Mouse (Mus musculus) CH12.LX (cell line): ENCODE measurements around the gene G3bp2. TPM values are rescaled to one million over a fixed set of nuclear protein-coding genes. Genes with fewer than 3 reads are reported as not detected.

ENCODE experiments used
- DNase-seq: peaks from one replicate; pipeline ENCODE4 v3.0.0-alpha.2; 2013; ENCODE audit errors: extremely low read depth
- H3K27ac ChIP-seq: 2 replicates; pipeline ENCODE4 v1.5.1; 2012; ENCODE audit warnings: low read depth, mild to moderate bottlenecking, control low read depth, moderate library complexity; ENCODE audit not compliant: insufficient read depth
- H3K27me3 ChIP-seq: replicated peaks from 2 replicates; pipeline ENCODE3; 2012; ENCODE audit warnings: inconsistent platforms
- H3K36me3 ChIP-seq, 2 experiments: replicated peaks in 1 of 2; 2 replicates each; pipeline versions ENCODE3 to v1.6.1; 2012; ENCODE audit warnings: inconsistent platforms in 1 of 2, low read length in 1 of 2, mild to moderate bottlenecking in 1 of 2, mixed read lengths in 1 of 2, moderate library complexity in 1 of 2; ENCODE audit not compliant: control insufficient read depth in 1 of 2, insufficient read depth in 1 of 2
- H3K4me1 ChIP-seq, 2 experiments: 2 replicates each; pipeline ENCODE4 v1.6.1; 2012; ENCODE audit warnings: inconsistent platforms in 1 of 2, moderate library complexity in 1 of 2; ENCODE audit not compliant: insufficient read depth in 2 of 2, control insufficient read depth in 1 of 2
- H3K4me2 ChIP-seq: 2 replicates; pipeline ENCODE4 v1.6.1; 2012; ENCODE audit warnings: low read depth, mild to moderate bottlenecking, control low read depth; ENCODE audit not compliant: poor library complexity, insufficient read depth, severe bottlenecking
- H3K4me3 ChIP-seq, 3 experiments: fragments of 150-350 bp in 1 of 3; sonication (generic) in 1 of 3; replicated peaks in 1 of 3; 2 replicates each; pipeline versions ENCODE3 to v1.5.1; 2011 to 2012; ENCODE audit warnings: low read depth in 2 of 3, low read length in 2 of 3, mild to moderate bottlenecking in 2 of 3, moderate library complexity in 2 of 3, control low read depth in 1 of 3, improper control_type of control experiment in 1 of 3, inconsistent platforms in 1 of 3, mixed read lengths in 1 of 3; ENCODE audit not compliant: poor library complexity in 1 of 3
- H3K79me2 ChIP-seq: replicated peaks from 2 replicates; pipeline ENCODE4 v1.6.1; 2012; ENCODE audit warnings: mild to moderate bottlenecking, moderate library complexity; ENCODE audit not compliant: control insufficient read depth, poor library complexity, insufficient read depth, severe bottlenecking; ENCODE audit errors: extremely low read depth
- H3K9ac ChIP-seq: 2 replicates; pipeline ENCODE4 v1.6.1; 2012; ENCODE audit warnings: low read depth, mild to moderate bottlenecking, control low read depth, moderate library complexity; ENCODE audit not compliant: insufficient read depth
- H3K9me3 ChIP-seq: replicated peaks from 2 replicates; pipeline ENCODE3; 2012; ENCODE audit warnings: low read length, inconsistent platforms, mixed read lengths
- BHLHE40 ChIP-seq: IDR thresholded peaks from 2 replicates; pipeline ENCODE4 v1.6.1; 2011; ENCODE audit warnings: mild to moderate bottlenecking, low read depth, low read length, improper control_type of control experiment
- CHD1 ChIP-seq: IDR thresholded peaks from 2 replicates; pipeline ENCODE4 v1.6.1; 2012; ENCODE audit warnings: low read depth, low read length, improper control_type of control experiment, inconsistent platforms
- CHD2 ChIP-seq: IDR thresholded peaks from 2 replicates; pipeline ENCODE4 v1.6.1; 2011; ENCODE audit warnings: low read length, improper control_type of control experiment
- CTCF ChIP-seq, 2 experiments: IDR thresholded peaks in 1 of 2; conservative IDR thresholded peaks in 1 of 2; 2 replicates each; pipeline ENCODE4 v1.5.1; 2011 to 2012; ENCODE audit warnings: low read depth in 2 of 2, low read length in 2 of 2, improper control_type of control experiment in 1 of 2, inconsistent platforms in 1 of 2, mild to moderate bottlenecking in 1 of 2, moderate library complexity in 1 of 2
- E2F4 ChIP-seq: IDR thresholded peaks from 2 replicates; pipeline ENCODE4 v1.6.1; 2011; ENCODE audit warnings: low read depth, low read length, improper control_type of control experiment; ENCODE audit not compliant: insufficient replicate concordance
- ELF1 ChIP-seq: IDR thresholded peaks from 2 replicates; pipeline ENCODE4 v1.6.1; 2014; ENCODE audit warnings: low read depth, mild to moderate bottlenecking, inconsistent platforms, low read length, improper control_type of control experiment
- EP300 ChIP-seq: IDR thresholded peaks from 2 replicates; pipeline ENCODE4 v1.6.1; 2011; ENCODE audit warnings: low read length, improper control_type of control experiment
- ETS1 ChIP-seq: conservative IDR thresholded peaks from 2 replicates; pipeline ENCODE4 v1.6.1; 2012; ENCODE audit warnings: low read depth, mild to moderate bottlenecking, inconsistent platforms, low read length, improper control_type of control experiment, moderate library complexity
- GABPA ChIP-seq: IDR thresholded peaks from 2 replicates; pipeline ENCODE4 v1.6.1; 2012; ENCODE audit warnings: low read depth, low read length, improper control_type of control experiment, inconsistent platforms; ENCODE audit not compliant: insufficient replicate concordance
- HCFC1 ChIP-seq: IDR thresholded peaks from 2 replicates; pipeline ENCODE4 v1.6.1; 2012; ENCODE audit warnings: low read depth, mild to moderate bottlenecking, inconsistent platforms, low read length, improper control_type of control experiment
- IRF4 ChIP-seq: IDR thresholded peaks from 2 replicates; pipeline ENCODE4 v1.6.1; 2014; ENCODE audit warnings: low read depth, mild to moderate bottlenecking, inconsistent platforms, low read length, improper control_type of control experiment
- JUN ChIP-seq: IDR thresholded peaks from 2 replicates; pipeline ENCODE4 v1.6.1; 2011; ENCODE audit warnings: low read depth, mild to moderate bottlenecking, low read length, improper control_type of control experiment, moderate library complexity; ENCODE audit not compliant: insufficient read depth
- JUND ChIP-seq: conservative IDR thresholded peaks from 2 replicates; pipeline ENCODE4 v1.6.1; 2011; ENCODE audit warnings: low read depth, low read length, improper control_type of control experiment
- KAT2A ChIP-seq: IDR thresholded peaks from 2 replicates; pipeline ENCODE4 v1.6.1; 2012; ENCODE audit warnings: low read length, improper control_type of control experiment, inconsistent platforms; ENCODE audit not compliant: insufficient replicate concordance
- MAFK ChIP-seq: IDR thresholded peaks from 2 replicates; pipeline ENCODE4 v1.6.1; 2011; ENCODE audit warnings: low read length, improper control_type of control experiment; ENCODE audit not compliant: insufficient replicate concordance
- MAX ChIP-seq: IDR thresholded peaks from 2 replicates; pipeline ENCODE4 v1.6.1; 2011; ENCODE audit warnings: low read length, improper control_type of control experiment
- MAZ ChIP-seq: IDR thresholded peaks from 2 replicates; pipeline ENCODE4 v1.6.1; 2012; ENCODE audit warnings: low read depth, mild to moderate bottlenecking, inconsistent platforms, low read length, improper control_type of control experiment, moderate library complexity
- MEF2A ChIP-seq: IDR thresholded peaks from 2 replicates; pipeline ENCODE4 v1.6.1; 2014; ENCODE audit warnings: low read depth, mild to moderate bottlenecking, inconsistent platforms, low read length, improper control_type of control experiment, borderline replicate concordance
- MXI1 ChIP-seq: IDR thresholded peaks from 2 replicates; pipeline ENCODE4 v1.6.1; 2011; ENCODE audit warnings: mild to moderate bottlenecking, low read depth, low read length, improper control_type of control experiment
- MYC ChIP-seq: IDR thresholded peaks from 2 replicates; pipeline ENCODE4 v1.6.1; 2011; ENCODE audit warnings: low read depth, mild to moderate bottlenecking, improper control_type of control experiment, low read length
- NELFE ChIP-seq: IDR thresholded peaks from 2 replicates; pipeline ENCODE4 v1.6.1; 2011; ENCODE audit warnings: low read depth, low read length, improper control_type of control experiment
- NRF1 ChIP-seq: IDR thresholded peaks from 2 replicates; pipeline ENCODE4 v1.6.1; 2014; ENCODE audit warnings: low read depth, mild to moderate bottlenecking, inconsistent platforms, low read length, improper control_type of control experiment, moderate library complexity
- PAX5 ChIP-seq: IDR thresholded peaks from 2 replicates; pipeline ENCODE4 v1.6.1; 2012; ENCODE audit warnings: low read length, inconsistent platforms, mixed read lengths
- POLR2A ChIP-seq: IDR thresholded peaks from 2 replicates; pipeline ENCODE4 v1.6.1; 2011; ENCODE audit warnings: low read depth, mild to moderate bottlenecking, improper control_type of control experiment, low read length
- POLR2AphosphoS2 ChIP-seq: IDR thresholded peaks from 2 replicates; pipeline ENCODE4 v1.6.1; 2011; ENCODE audit warnings: low read depth, low read length, improper control_type of control experiment
- RAD21 ChIP-seq: IDR thresholded peaks from 2 replicates; pipeline ENCODE4 v1.6.1; 2011; ENCODE audit warnings: low read depth, mild to moderate bottlenecking, low read length, improper control_type of control experiment, moderate library complexity
- RCOR1 ChIP-seq: conservative IDR thresholded peaks from 2 replicates; pipeline ENCODE4 v1.6.1; 2012; ENCODE audit warnings: low read depth, mild to moderate bottlenecking, inconsistent platforms, low read length, improper control_type of control experiment
- SIN3A ChIP-seq: IDR thresholded peaks from 2 replicates; pipeline ENCODE4 v1.6.1; 2012; ENCODE audit warnings: low read length, improper control_type of control experiment, inconsistent platforms
- SMC3 ChIP-seq: IDR thresholded peaks from 2 replicates; pipeline ENCODE4 v1.6.1; 2011; ENCODE audit warnings: low read depth, low read length, improper control_type of control experiment
- TBP ChIP-seq: conservative IDR thresholded peaks from 2 replicates; pipeline ENCODE4 v1.6.1; 2011; ENCODE audit warnings: low read depth, low read length, improper control_type of control experiment
- TCF12 ChIP-seq: IDR thresholded peaks from 2 replicates; pipeline ENCODE4 v1.6.1; 2014; ENCODE audit warnings: low read depth, mild to moderate bottlenecking, inconsistent platforms, low read length, improper control_type of control experiment
- UBTF ChIP-seq: IDR thresholded peaks from 2 replicates; pipeline ENCODE4 v1.6.1; 2012; ENCODE audit warnings: low read depth, mild to moderate bottlenecking, inconsistent platforms, low read length, improper control_type of control experiment, moderate library complexity
- USF1 ChIP-seq: IDR thresholded peaks from 2 replicates; pipeline ENCODE4 v1.6.1; 2014; ENCODE audit warnings: low read depth, mild to moderate bottlenecking, inconsistent platforms, low read length, improper control_type of control experiment
- USF2 ChIP-seq: conservative IDR thresholded peaks from 2 replicates; pipeline ENCODE4 v1.6.1; 2011; ENCODE audit warnings: low read depth, low read length, improper control_type of control experiment
- ZC3H11A ChIP-seq: IDR thresholded peaks from 2 replicates; pipeline ENCODE4 v1.6.1; 2012; ENCODE audit warnings: low read depth, mild to moderate bottlenecking, inconsistent platforms, low read length, improper control_type of control experiment
- ZKSCAN1 ChIP-seq: IDR thresholded peaks from 2 replicates; pipeline ENCODE4 v1.6.1; 2012; ENCODE audit warnings: low read depth, inconsistent platforms, low read length, improper control_type of control experiment, borderline replicate concordance
- ZMIZ1 ChIP-seq: IDR thresholded peaks from 2 replicates; pipeline ENCODE4 v1.6.1; 2012; ENCODE audit warnings: low read depth, mild to moderate bottlenecking, inconsistent platforms, low read length, improper control_type of control experiment
- ZNF384 ChIP-seq: IDR thresholded peaks from 2 replicates; pipeline ENCODE4 v1.6.1; 2012; ENCODE audit warnings: low read depth, low read length, improper control_type of control experiment, inconsistent platforms
- dilution Hi-C: fragments of 300-500 bp; cut with MboI; formaldehyde crosslinking; loops from 2 replicates; pipeline ENCODE4 v1.14.3; 2020; ENCODE audit warnings: low sequenced_read_pairs; ENCODE audit not compliant: extremely low pct_unique_long_range_greater_than_20kb, extremely low pct_ligation_motif_present
- in situ Hi-C: fragments of 300-500 bp; cut with MboI; formaldehyde crosslinking; loops from 3 replicates; pipeline ENCODE4 v1.14.3; 2019; ENCODE audit warnings: low sequenced_read_pairs, low pct_ligation_motif_present, low pct_unique_long_range_greater_than_20kb, mixed read lengths
- polyA plus RNA-seq: library from polyadenylated mRNA; unstranded; fragments of >175 nt; gene quantifications from 2 replicates; pipeline ENCODE4 v1.2.1, GENCODE M21; 2012; ENCODE audit warnings: low read depth; ENCODE audit not compliant: insufficient read length
- total RNA-seq, 2 experiments: library from RNA; depleted of rRNA; stranded (reverse); fragments of 300-350 nt in 1 of 2; fragments of >200 nt in 1 of 2; gene quantifications; 2 replicates each; pipeline ENCODE4 v1.2.3; 2012 to 2014

Gene G3bp2
- total and polyA plus RNA-seq, 3 experiments = 38.8 to 114 (median 99.7) TPM

- DNase-seq = peak; percentile 77
- Histone ChIP-seq H3K36me3 (peaks cover 0 to 11% of the 10 kb centered on the region in 2 experiments), H3K4me2 (no peak overlapping the region), H3K9me3 (peaks cover 2% of the 10 kb centered on the region), H3K4me3 (no peak overlapping the region), H3K4me1 (no peaks in the 10 kb centered on the region), H3K79me2 (no peaks in the 10 kb centered on the region), H3K27ac (no peak overlapping the region), H3K27me3 (no peaks in the 10 kb centered on the region), H3K9ac (no peak overlapping the region)
- dilution Hi-C loops (no loop called here), in situ Hi-C loops (no loop called here)
- peak; percentile 90 for TF ChIP-seq JUND
- TF ChIP-seq USF2 = no peak
- peak; percentile 87 for TF ChIP-seq JUN
- no peak for TF ChIP-seq ELF1
- no peak; the same call in 1 of the 2 replicates for TF ChIP-seq IRF4
- no peak for TF ChIP-seq NRF1
- TF ChIP-seq KAT2A = no peak
- TF ChIP-seq CHD2 = no peak
- no peak for TF ChIP-seq MAZ
- no peak for TF ChIP-seq HCFC1
- TF ChIP-seq CTCF (conservative IDR thresholded peaks at IDR 0.05 in 1 of 2, IDR thresholded peaks at IDR 0.05 in 1 of 2; ENCODE audit: low read depth in 2 of 2, low read length in 2 of 2) = peak; percentile 62 to 91
- no peak for TF ChIP-seq BHLHE40
- TF ChIP-seq MAFK = no peak; the same call in 1 of the 2 replicates
- peak; percentile 50; the same call in 1 of the 2 replicates for TF ChIP-seq ETS1
- no peak for TF ChIP-seq CHD1
- TF ChIP-seq MEF2A = peak; percentile 43; the same call in 1 of the 2 replicates
- no peak for TF ChIP-seq NELFE
- TF ChIP-seq POLR2A = no peak
- TF ChIP-seq ZNF384 = no peak
- peak; percentile 93 for TF ChIP-seq RAD21
- TF ChIP-seq ZKSCAN1 = no peak
- no peak for TF ChIP-seq USF1
- no peak for TF ChIP-seq TBP
- peak; percentile 74 for TF ChIP-seq SMC3
- TF ChIP-seq EP300 = no peak
- no peak for TF ChIP-seq PAX5
- no peak for TF ChIP-seq ZC3H11A
- no peak for TF ChIP-seq MYC
- TF ChIP-seq MXI1 = no peak
- no peak for TF ChIP-seq SIN3A
- no peak for TF ChIP-seq UBTF
- TF ChIP-seq POLR2AphosphoS2 = no peak
- TF ChIP-seq TCF12 = no peak
- no peak for TF ChIP-seq E2F4
- no peak for TF ChIP-seq MAX
- no peak for TF ChIP-seq RCOR1
- TF ChIP-seq ZMIZ1 = no peak
- no peak for TF ChIP-seq GABPA
Measured at GRCm38 (mm10) chr5:92117823-92118403, 34.4 kb upstream of the G3bp2 start.
